Mouse (Mus musculus) liver, embryonic 11.5 days (tissue): Measurements from ENCODE around the gene Wiz. TPM values are rescaled to one million over a fixed set of nuclear protein-coding genes. Genes with fewer than 3 reads are reported as not detected.

Experiments
- ATAC-seq: fragments of 200-750 bp; cut with Nextera tagmentation; replicated peaks from 2 replicates; pipeline ENCODE4 v1.8.0; 2017; ENCODE audit warnings: moderate number of reproducible peaks, mild to moderate bottlenecking, moderate TSS enrichment, moderate library complexity; ENCODE audit not compliant: low FRiP score
- DNase-seq: peaks from one replicate; pipeline ENCODE4 v3.0.0-alpha.2; 2017; ENCODE audit warnings: low spot score
- H3K27ac ChIP-seq: fragments of 300-500 bp; sonication (generic); 2 replicates; pipeline ENCODE4 v1.5.1; 2014; ENCODE audit warnings: mild to moderate bottlenecking, low read depth, low read length, control low read depth
- H3K27me3 ChIP-seq: fragments of 300-500 bp; sonication (generic); replicated peaks from 2 replicates; pipeline ENCODE4 v1.6.1; 2014; ENCODE audit warnings: low read length, mixed read lengths; ENCODE audit not compliant: control insufficient read depth, insufficient read depth
- H3K36me3 ChIP-seq: fragments of 300-500 bp; sonication (generic); 2 replicates; pipeline ENCODE4 v1.6.1; 2014; ENCODE audit warnings: mild to moderate bottlenecking, low read length, moderate library complexity, mixed read lengths; ENCODE audit not compliant: control insufficient read depth, insufficient read depth
- H3K4me1 ChIP-seq: fragments of 300-500 bp; sonication (generic); replicated peaks from 2 replicates; pipeline ENCODE4 v1.6.1; 2014; ENCODE audit warnings: low read length, mixed read lengths; ENCODE audit not compliant: control insufficient read depth, insufficient read depth
- H3K4me2 ChIP-seq: fragments of 300-500 bp; sonication (generic); 2 replicates; pipeline ENCODE4 v1.6.1; 2014; ENCODE audit warnings: mild to moderate bottlenecking, control low read depth, moderate library complexity
- H3K4me3 ChIP-seq: fragments of 300-500 bp; sonication (generic); 2 replicates; pipeline ENCODE4 v1.5.1; 2014; ENCODE audit warnings: low read depth, low read length, control low read depth
- H3K9ac ChIP-seq: fragments of 300-500 bp; sonication (generic); 2 replicates; pipeline ENCODE4 v1.6.1; 2014; ENCODE audit warnings: low read depth, low read length, control low read depth
- H3K9me3 ChIP-seq: fragments of 300-500 bp; sonication (generic); 2 replicates; pipeline ENCODE4 v1.6.1; 2016; ENCODE audit warnings: low read length, inconsistent platforms, mixed read lengths; ENCODE audit not compliant: control insufficient read depth
- WGBS: fragments of 180-500 bp; shearing (Covaris S2); extraction: QIAGEN DNeasy Blood & Tissue Kit; methylation state at CpG from one replicate; pipeline ENCODE4 v1.1.7; 2014; 5-methylcytosine and 5-hydroxymethylcytosine counted together
- polyA plus RNA-seq: library from polyadenylated mRNA; unstranded; fragments of >200 nt; fragmentation: Nextera tagmentation; extraction: Ambion mirVana; gene quantifications from 2 replicates; pipeline ENCODE4 v1.2.1, GENCODE M21; 2014

The Wiz gene
- polyA plus RNA-seq, 1 experiment from 2014 or later, result 25.7 TPM

DNA sequence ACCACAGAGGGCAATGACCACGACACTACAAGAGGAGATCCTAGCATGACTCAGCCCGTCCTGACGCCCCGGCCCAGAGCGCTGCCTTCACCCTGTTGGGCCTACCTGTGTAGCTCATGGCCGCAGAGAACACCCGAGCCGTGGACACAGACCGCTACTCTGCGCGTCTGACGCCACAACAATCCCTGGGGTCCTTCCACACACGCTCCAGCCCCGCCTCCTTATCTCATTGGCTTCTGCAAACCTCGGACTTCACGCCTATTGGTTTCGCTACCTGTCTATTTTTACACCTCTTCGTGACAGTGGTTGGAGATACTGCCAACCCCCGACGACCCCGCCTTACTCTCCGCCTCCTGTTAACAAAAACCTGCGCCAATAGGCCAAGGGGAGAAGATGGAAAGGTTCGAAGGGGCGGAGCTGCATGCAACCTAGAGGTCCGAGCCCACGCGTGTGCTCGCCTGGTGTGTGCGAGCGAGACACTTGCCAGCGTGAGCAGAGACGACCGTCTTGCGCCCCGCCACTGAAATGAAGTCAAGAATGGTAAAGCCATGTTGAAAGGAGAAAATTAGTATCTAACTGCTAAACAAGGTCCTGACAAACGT lies 38.8 kb downstream of the Wiz start, which contains the start of gene Akap8l:
Gene Akap8l, minus strand, starts transcription at position 226 of the 602 bp plus-strand sequence.
- H3K9ac ChIP-seq, result peak within 1 kb of the TSS; percentile 91
- H3K27ac ChIP-seq, result peak within 1 kb of the TSS; percentile 62
- peak within 1 kb of the TSS; percentile 92 for H3K4me3 ChIP-seq
- no peaks in the 10 kb centered on the region for H3K9me3 ChIP-seq
- peak within 1 kb of the TSS; percentile 81 for H3K4me2 ChIP-seq
- WGBS, result under 1% methylated on average over 37 of the region's 37 CpGs
- no peaks in the 10 kb centered on the region for H3K27me3 ChIP-seq
- H3K4me1 ChIP-seq, result peaks cover 20% of the 10 kb centered on the region
- DNase-seq (peak; percentile 91), ATAC-seq (peak; percentile 95)
- peaks cover 12% of the 10 kb centered on the region for H3K36me3 ChIP-seq

DNA sequence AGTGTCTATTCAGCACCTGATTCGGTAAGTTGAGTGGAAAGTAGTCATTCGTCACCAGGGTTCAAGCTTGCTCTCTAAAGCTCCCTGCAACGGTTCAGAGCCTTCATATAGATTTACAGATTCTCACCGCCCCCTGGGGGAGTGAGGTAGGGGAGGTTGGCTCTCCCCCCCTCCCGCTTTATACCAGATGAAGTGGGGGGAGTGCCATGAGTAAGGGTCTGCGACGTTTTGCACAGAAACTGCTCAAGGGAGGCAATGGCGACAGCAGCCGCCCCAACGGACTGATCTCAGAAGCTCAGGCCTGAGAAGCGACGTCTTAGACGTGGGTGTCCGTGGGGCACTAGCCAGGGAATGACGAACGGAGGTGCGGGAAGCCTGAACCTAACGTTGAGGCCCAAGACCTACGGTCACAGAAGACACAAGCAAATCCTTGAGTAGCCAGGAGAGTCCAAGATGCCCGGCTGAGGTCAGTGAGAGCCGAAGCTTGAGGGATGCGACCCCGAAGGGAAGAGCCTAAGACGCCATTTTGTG lies 39.3 kb downstream of the Wiz start:
- Histone ChIP-seq H3K4me2 (peak overlapping the region; percentile 81), H3K4me1 (peaks cover 20% of the 10 kb centered on the region), H3K27me3 (no peaks in the 10 kb centered on the region), H3K36me3 (peaks cover 7% of the 10 kb centered on the region), H3K27ac (peak overlapping the region; percentile 62), H3K9me3 (no peaks in the 10 kb centered on the region), H3K9ac (peak overlapping the region; percentile 91), H3K4me3 (peak overlapping the region; percentile 92)
- ATAC-seq (peak; percentile 8; the same call in 1 of the 2 replicates), DNase-seq (no peak)
- under 1% methylated on average over 24 of the region's 24 CpGs for WGBS

DNA sequence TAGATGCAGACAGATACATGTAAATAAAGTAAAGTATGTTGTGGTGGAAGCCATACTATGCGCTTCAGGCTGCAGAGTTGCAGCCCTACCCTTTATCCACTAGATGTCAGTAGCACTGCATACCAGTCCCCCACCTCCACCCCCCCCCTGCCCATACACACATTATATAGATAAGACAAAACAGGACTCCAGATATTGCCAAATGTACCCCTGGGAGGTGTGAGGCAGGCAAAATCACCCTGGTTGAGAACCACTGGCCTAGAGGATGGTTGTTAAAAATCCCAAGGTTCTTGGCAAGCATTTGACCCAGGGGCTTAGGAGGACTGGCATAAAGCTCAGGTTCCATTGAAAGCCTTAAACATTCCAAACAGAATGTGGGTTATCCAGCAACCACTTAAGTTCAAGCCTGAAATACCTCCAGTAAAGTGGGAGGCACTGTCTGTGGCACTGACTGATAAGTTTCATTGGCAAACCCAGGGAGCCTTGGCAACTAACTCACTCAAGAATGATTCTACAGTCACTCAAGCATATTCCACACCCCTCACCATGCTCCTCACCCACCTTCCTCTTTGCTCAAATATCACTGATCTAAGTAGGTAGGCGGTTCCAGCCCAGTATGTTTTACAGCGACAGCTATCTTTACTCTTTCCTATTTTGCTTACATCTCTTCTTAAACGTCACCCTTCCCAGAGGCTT lies 40.1 kb downstream of the Wiz start:
- Histone ChIP-seq H3K9me3 (no peaks in the 10 kb centered on the region), H3K4me3 (peak overlapping the region; percentile 92), H3K27me3 (no peaks in the 10 kb centered on the region), H3K27ac (peak overlapping the region; percentile 62), H3K36me3 (peaks cover 3% of the 10 kb centered on the region), H3K9ac (peak overlapping the region; percentile 91), H3K4me2 (peak overlapping the region; percentile 81), H3K4me1 (peaks cover 20% of the 10 kb centered on the region)
- 9% methylated on average over 4 of the region's 4 CpGs for WGBS
- peak; percentile 54 for ATAC-seq
- DNase-seq, result no peak

DNA sequence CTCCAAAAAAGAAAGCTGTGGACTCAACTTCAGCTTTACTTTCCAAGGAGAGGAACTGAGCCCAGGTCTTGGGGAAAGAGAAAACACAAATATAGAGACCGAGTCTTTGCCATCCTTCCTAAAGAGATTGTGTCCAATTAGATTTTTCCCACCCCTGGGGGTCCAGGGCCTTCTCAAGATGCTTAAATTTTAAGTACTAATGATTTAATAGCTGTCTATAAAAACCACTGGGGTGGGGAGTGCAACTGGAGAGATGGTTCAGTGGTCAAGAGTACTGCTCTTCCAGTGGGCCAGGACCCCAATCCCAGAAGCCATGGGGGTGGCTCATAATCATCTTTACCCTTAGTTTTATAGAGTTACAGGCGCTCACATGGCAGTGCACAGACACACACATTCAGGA lies 40.8 kb downstream of the Wiz start:
- Histone ChIP-seq H3K27ac (no peak overlapping the region), H3K4me3 (no peak overlapping the region; the same call in 1 of the 2 replicates), H3K36me3 (peaks cover 3% of the 10 kb centered on the region; the same call in 1 of the 2 replicates), H3K27me3 (no peaks in the 10 kb centered on the region), H3K9me3 (no peaks in the 10 kb centered on the region), H3K4me2 (peak overlapping the region; percentile 81), H3K9ac (no peak overlapping the region), H3K4me1 (peaks cover 20% of the 10 kb centered on the region)
- 84% methylated on average over 2 of the region's 2 CpGs for WGBS
- ATAC-seq (no peak), DNase-seq (no peak)

DNA sequence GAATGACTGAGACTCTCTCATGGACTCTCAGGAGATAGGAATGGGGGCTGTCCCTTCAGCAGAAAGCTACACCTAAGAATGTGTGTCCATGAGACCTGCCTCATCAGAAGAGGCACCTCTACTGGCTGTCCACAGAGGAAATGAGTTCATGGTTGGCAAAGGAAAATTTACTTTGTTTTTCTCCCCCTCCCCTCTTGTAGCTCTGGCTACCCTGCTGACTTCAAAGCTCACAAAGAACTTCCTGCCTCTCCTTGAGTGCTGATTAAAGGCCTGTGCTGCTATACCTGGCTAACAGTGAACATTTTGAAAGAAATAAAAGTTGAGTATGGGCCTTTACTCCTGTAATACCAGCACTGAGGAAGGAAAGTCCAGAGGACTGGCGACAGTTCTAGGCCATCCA lies 48.1 kb downstream of the Wiz start:
- H3K36me3 ChIP-seq, result peaks cover 18% of the 10 kb centered on the region
- H3K9me3 ChIP-seq, result no peaks in the 10 kb centered on the region
- 94% methylated on average over 1 of the region's 1 CpGs for WGBS
- DNase-seq, result no peak
- no peak for ATAC-seq
- H3K9ac ChIP-seq, result no peak overlapping the region
- no peak overlapping the region for H3K27ac ChIP-seq
- H3K27me3 ChIP-seq, result no peaks in the 10 kb centered on the region
- H3K4me2 ChIP-seq, result no peak overlapping the region
- no peak overlapping the region for H3K4me3 ChIP-seq
- no peaks in the 10 kb centered on the region for H3K4me1 ChIP-seq

DNA sequence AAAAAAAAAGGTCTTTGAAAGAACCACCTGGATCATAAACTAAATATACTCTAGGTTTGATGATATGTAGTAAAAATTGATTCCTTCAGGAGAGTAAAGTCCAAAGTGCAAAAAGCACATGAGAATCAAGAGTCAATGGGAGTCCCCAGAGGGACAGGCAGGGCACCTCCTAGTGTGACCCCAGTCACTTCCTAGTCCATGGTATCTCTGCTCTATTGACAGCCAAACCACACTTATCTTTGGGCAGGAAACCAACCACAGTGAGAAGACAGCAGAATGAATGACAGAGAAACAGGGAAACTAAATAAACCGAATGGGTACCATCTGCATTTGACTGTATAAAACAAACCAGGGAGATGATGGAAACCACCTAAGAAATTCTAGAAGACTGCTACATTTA lies 49.1 kb downstream of the Wiz start:
- Histone ChIP-seq H3K27me3 (no peaks in the 10 kb centered on the region), H3K9ac (no peak overlapping the region), H3K4me3 (no peak overlapping the region), H3K4me1 (no peaks in the 10 kb centered on the region), H3K27ac (no peak overlapping the region), H3K36me3 (peaks cover 28% of the 10 kb centered on the region), H3K9me3 (no peaks in the 10 kb centered on the region), H3K4me2 (no peak overlapping the region)
- no peak for ATAC-seq
- WGBS, result 31% methylated on average over 1 of the region's 1 CpGs
- DNase-seq, result no peak

DNA sequence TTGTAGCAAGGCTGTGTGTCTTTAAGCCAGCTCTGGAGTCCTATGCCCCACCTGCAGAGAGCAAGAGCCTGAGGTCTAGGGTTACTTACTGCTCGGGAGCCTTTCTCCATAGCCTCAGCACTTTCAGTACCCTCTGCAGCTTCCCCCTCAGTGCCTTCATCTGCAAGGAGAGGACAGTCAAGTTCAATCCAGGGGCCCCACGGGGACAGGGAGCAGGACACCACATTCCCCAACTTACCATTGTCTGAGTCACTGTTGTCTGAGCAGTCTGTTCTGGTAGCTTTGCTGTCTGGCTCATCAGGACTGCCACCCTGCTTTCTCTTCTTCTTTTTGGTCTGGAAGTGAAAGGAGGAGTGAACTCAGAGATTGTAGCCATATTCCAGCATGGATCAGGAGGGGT lies 53.4 kb downstream of the Wiz start:
- H3K27ac ChIP-seq, result no peak overlapping the region
- ATAC-seq (no peak), DNase-seq (no peak)
- H3K4me3 ChIP-seq, result no peak overlapping the region
- no peak overlapping the region for H3K4me2 ChIP-seq
- H3K36me3 ChIP-seq, result peaks cover 63% of the 10 kb centered on the region
- no peaks in the 10 kb centered on the region for H3K27me3 ChIP-seq
- no peaks in the 10 kb centered on the region for H3K9me3 ChIP-seq
- H3K9ac ChIP-seq, result no peak overlapping the region
- H3K4me1 ChIP-seq, result 0 out of 2 replicates have a peak, but pooled peaks cover 4% of the 10 kb centered on the region
- 81% methylated on average over 2 of the region's 2 CpGs for WGBS

DNA sequence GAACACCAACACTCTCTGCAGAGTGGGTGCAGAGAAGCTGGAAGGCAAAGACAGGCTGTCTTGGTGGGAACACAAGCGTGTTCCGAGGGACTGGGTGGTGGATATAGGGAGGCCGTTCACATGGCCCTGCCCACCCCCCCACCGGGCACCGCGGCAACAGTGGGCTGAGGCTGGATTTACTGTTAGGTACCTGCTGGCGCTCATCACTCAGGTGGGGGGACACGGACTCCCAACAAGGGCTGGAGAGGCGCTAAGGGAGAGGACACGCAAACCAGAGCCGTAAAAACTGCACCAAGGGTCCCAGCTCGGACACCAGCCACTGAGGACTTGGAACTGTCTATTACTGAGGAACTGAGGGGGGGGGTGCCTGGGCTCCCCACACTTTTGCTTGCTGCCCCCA lies 54.3 kb downstream of the Wiz start:
- Histone ChIP-seq H3K4me3 (no peak overlapping the region), H3K9ac (no peak overlapping the region), H3K36me3 (peaks cover 66% of the 10 kb centered on the region), H3K27me3 (no peaks in the 10 kb centered on the region), H3K27ac (no peak overlapping the region), H3K4me1 (0 out of 2 replicates have a peak, but pooled peaks cover 4% of the 10 kb centered on the region), H3K9me3 (no peaks in the 10 kb centered on the region), H3K4me2 (no peak overlapping the region)
- DNase-seq (no peak), ATAC-seq (no peak)
- WGBS, result 92% methylated on average over 12 of the region's 12 CpGs
